Mouse (Mus musculus) urinary bladder, postnatal 14 days (tissue): ENCODE measurements around the gene Rasal2.

Source experiments
- DNase-seq: peaks from one replicate; pipeline ENCODE4 v3.0.0; 2021; ENCODE audit warnings: low spot score

Gene Rasal2

DNA sequence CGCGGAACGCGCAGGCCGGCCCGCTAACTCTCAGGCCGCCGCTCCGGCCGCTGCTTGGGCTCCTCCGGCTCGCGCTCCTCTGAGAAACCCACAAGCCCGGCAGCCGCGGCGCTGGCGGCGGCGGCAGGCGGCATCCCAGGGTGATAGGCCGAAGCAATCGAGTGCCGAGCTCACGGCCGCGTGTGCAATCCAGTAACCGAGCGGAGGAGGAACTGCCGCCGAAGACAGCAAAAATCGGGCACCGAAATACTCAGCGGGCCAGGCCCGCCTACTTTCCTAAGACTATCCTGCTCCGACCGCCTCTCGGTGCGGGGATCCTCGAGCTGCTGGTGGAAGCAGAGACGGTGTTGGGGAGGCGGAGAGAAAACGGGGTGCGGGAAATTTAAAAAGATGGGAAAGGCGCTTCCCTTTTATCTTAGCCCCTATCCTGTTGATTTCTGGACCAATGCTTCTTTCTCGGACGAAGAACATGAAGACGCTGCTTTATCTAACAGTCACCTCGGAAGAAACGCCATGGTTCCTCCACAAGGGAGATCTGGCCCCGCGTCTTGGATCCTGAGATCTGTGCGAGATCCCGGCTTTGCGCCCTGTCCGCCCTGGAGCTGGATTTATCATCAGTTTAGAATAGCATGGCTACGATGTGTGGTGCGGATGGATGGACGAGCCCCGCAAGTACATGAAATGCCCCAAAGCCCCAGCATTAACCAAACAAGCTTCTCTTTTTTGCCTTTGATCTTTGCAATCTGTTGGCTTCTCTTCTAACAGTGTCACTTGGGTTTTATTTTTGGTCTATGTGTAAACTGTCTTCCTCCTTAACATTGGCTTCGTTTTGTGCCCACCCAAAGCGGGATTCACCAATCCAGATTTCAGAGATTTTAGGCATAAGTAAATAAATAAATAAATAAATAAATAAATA lies at the start of gene Rasal2:
Gene Rasal2, minus strand, starts transcription at position 142 of the 916 bp plus-strand sequence.
- peak; percentile 95 for DNase-seq

- no peak for DNase-seq
These were observed 48.9 kb upstream of the Rasal2 start for GRCm38 (mm10) chr1:157461276-157461675.

- DNase-seq = peak; percentile 23
These were observed 47.5 kb upstream of the Rasal2 start for GRCm38 (mm10) chr1:157459904-157460303.

DNA sequence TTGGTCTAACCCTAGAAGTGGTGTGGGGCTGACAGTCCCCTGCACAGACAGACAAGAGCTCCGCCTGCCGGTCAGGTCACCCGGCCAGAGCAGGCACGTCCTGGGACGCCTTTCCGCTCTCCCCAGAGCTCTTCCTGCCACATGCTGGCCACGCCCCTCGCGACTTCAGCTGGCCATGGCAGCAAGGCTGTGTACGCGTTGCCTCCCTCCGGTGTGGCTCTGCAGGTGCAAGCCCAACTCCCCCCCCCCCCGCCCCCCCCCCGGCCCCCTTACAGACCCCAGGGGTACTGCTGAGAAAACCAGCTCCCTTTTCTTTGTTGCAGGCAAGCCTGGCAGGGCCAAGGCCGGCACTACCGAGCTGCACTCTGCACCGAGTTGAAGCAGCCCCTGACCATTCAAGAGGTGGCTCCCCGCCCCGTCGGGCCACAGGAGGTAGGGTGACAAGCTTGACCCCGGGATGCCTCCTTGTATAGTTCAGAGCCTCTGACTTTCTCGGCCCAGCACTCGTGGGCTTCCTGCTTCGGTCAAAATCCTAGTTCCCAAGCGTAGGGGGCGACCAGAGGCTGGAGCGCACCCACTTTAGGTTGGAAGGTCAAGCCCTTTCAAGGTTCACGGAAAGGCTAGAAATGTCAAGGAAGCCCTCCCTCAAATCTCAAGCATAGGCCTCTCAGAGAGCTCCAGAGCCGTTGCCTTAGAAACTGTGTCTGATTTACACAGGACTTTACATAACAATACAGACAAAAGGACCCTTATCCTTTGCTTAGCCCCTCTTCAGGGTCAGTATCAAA lies 46.2 kb upstream of the Rasal2 start, which contains the start of gene Cryzl2:
Gene Cryzl2, plus strand, starts transcription at position 157 of the 788 bp plus-strand sequence.
- DNase-seq = peak; percentile 79

DNA sequence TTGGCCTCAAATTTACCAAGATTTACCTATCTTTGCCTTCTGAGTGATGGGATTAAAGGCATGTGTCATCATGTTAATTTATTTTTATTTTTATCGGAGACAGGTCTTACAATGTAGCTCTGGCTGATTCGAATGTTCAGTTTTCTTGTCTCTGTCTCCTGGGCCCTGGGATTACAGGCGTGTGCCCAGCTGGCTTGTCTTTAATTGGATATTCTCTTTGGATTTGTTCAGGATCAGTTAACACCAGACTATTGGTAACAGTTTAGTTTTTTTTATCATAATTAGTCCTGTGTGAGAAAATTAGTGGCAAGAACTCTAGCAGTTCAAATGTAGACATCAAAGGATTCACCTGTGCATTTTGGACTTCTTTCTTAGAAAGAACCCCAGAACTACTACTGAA lies 45.4 kb upstream of the Rasal2 start:
- DNase-seq = no peak

DNA sequence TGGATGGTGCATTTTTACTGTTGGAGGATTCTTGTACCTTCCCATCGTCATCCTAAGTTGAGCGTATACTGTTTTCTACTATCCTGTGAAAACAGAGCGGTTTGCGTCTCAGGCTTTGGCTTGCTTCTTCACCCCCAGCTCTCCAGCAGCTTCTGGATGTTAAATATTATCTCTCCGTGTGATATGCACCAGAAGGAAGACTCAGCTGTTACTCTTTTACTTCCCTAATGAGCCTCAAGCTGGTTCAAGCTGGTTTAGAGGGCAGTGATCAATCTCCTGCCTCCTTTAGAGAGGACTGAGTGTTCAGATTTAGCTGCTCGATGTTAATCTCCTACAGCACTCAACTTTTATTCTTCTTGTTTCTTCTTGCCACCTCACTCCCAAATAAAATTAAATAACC lies 42.5 kb upstream of the Rasal2 start:
- DNase-seq = no peak

GRCm38 (mm10) chr1:157452759-157453549 lies 40.6 kb upstream of the Rasal2 start:
- no peak for DNase-seq

DNA sequence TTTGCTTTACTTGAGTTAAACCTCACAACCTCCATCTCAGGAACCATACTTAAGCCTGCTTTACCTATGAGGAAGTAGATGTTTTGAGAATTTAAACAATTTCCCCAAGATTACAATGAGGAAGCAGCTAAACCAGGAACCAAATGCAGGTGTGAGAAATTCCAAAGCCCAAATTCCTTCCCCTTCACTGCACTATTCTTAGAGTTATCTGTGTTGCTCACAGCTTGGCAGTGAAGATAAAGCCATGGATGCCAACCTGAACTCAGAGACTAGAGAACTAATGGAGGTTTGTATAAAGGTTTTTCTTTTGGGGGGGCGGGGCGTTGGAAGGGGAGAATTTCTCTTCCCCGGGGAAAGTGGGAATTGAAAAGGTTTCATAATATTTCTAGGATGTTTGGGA lies 39.9 kb upstream of the Rasal2 start:
- no peak for DNase-seq

GRCm38 (mm10) chr1:157449981-157450636 lies 37.7 kb upstream of the Rasal2 start:
- no peak for DNase-seq

GRCm38 (mm10) chr1:157449532-157449931 lies 37.1 kb upstream of the Rasal2 start:
- no peak for DNase-seq

- DNase-seq = no peak
These were observed 36.4 kb upstream of the Rasal2 start for GRCm38 (mm10) chr1:157448805-157449188.

- no peak for DNase-seq
These were observed 35.9 kb upstream of the Rasal2 start for GRCm38 (mm10) chr1:157448164-157448804.

- no peak for DNase-seq
These were observed 34.7 kb upstream of the Rasal2 start for GRCm38 (mm10) chr1:157447142-157447541.

DNA sequence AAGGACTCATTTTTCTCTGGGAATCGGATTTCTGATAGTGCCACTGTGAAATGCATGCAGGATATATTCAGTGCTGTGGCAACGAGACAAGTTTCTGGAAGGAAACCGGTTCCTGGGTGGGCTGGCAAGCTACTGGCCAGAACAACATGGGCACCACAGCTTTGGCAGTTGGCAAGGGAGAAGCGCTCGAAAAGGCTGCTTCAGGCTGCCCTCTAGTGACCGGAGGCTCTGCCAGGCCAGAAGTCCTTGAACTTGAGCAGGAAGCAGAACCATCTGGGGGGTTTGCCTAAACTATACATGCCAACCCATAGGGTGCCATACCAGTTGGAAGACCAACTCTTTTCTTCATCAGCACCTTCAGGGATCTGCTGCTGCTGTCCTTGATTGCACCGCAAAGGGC lies 33.9 kb upstream of the Rasal2 start:
- peak; percentile 61 for DNase-seq

GRCm38 (mm10) chr1:157445398-157445910 lies 33.1 kb upstream of the Rasal2 start:
- DNase-seq = no peak

DNA sequence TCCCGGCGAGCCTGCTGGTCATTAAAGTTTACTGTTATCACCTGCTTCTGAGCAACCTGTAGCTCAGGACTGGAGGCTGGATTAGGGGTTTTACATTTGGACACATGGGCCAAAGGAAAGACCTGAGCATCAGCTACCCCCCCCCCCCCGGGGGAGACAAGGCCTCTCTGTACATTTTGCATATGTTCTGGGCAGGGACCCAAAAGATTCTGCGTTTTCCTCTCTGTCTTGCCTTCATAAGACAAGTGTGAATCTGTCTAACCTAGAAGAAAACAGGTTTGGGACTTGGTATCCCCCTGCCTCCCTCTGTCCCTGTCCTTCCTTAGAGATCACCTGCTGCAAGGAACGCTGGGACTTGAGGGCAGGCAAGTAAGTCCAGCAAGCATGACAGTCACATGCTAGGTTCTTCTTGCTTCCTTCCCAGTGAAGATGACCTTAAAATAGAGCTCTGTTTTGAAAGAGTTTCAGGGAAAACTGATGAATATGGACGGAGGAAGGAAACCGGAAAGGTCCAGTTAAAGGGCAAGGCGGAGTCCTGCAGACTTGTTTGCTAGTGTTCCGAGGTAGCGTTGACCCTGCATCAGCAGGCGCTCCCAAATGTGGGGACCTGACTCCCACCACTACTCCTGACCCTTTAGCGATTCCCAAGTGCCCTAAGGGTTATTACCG lies 32.4 kb upstream of the Rasal2 start:
- DNase-seq = no peak

DNA sequence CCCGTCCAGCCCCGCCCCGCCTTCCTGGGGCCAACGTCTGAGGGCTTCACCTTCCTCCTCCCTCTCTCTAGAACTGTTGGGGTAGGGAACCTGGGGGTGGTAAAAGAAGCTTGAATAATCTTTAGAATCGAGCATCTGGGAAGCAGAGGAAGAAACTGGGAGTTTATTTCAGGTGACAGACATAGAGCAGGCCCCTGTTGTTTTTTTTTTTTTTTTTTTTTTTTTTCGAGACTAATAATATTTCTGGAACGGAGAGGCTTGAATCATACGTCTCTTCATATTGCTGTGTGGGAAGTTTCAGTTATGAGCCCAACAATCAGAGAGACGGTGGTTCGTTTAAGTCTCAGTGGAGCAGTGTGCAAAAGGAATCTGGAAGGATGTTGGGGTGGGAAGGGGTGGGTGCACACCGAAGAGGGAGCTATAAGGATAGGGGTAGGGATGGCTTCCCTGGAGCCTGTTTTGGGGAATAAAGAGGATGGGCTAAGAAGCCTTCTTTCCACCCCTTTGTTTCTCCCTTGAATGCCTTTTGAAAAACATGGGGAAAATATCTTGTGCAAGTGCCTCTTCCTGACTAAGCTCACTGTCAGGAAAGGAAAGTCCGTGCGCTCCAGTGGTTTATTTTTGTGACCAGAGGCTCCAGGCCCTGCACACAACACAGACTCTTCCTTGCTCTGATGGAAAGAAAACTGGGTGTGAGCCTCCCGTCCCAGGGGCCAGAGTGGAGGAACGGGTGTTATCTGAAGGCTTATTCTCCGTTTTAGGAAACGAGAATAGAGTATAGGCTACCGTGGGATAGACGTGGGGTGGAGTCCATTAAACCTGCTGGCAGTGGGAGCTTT lies 31.5 kb upstream of the Rasal2 start:
- no peak for DNase-seq

- no peak for DNase-seq
These were observed 30.8 kb upstream of the Rasal2 start for GRCm38 (mm10) chr1:157443026-157443722.
